Mouse (Mus musculus): ENCODE results near the gene Tbx3. TPM values are rescaled to one million over a fixed set of nuclear protein-coding genes. Genes with fewer than 3 reads are reported as not detected.

The Tbx3 gene
- total RNA-seq, 2 experiments from 2014 or later = 12.8 to 14.5 TPM

DNA sequence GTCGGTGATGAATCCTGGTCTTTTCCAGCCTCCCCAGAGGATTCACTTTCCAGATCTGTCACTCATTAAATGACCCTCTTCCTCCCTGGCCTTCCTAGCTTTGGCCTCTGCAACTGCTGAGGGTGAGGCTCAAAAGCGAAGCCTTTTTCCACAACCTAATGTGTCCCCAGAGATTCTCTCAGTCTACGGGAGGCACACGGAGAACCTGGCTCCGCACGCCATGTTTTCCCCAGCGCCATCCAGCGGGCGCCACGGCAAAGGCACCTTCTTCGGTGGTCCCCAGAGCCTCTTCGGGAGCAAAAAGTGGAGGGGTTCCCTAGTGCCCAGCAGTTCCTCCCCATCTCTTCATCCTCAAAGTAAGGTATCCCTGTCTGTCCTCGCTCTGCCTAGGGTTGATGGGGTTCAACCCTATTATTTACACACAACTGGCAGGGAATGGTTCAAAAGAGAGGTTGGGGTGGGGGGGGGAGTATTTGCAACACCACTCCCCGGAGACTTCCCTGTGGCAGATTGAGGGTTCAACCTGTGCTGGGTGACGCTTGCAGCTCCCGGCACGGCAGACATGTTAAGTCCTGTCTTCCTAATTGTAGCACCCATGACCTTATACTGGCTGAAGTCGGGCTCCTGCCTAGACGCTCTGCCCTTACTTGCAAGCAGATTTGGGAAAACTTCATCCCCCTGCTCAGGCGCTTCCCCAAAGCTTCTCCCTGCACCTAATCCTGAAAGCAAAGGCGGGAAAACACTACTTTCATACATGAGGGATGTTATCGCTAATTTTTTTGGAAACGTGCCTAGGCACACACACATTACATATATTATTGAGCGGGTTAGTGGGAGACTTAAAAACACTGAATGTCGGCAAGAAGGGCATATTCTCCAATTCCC lies 9.7 kb upstream of the Tbx3 start:
- DNase-seq (ENCODE audit: low spot score in 2 of 2) = no peak

DNA sequence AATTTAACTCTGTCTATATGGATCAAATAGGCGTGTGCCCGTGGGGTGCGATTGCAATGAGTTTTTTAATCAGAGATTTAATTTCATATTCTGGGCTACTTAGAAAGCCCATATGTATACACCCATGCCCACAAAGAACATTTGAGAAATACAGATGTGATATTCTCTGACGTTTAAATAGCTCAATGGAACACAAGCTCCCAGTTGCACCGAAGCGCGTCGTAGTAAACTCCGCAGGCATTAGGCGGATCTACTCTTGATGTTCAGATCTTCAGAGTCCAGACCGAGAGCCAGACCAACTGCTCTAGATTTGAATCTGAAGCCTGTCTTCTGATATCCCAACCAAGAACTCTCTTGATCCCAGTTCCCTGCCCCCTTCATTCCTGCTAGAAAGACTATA lies 9.0 kb upstream of the Tbx3 start:
- no peak for DNase-seq (ENCODE audit: low spot score in 2 of 2)

DNA sequence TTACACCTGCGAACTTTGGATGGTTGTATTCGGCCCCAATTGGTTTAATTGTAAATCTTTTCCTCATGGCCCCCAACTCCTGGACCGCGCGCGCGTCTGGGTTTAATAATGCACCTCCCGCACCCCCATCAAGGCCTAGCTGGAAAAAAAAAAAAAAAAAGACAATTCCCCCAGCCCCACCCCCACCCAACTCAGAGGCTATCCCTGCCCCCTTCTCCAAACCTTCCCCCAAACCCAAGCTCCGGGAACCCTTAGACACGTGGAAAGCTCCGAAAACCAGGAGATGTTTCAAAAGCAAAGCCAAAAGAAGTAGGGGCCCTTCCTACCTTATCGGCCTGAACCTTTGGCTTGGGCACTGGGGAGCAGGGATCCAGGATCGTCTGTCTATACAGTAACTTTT lies 8.1 kb upstream of the Tbx3 start:
- DNase-seq (ENCODE audit: low spot score in 2 of 2) = no peak

DNA sequence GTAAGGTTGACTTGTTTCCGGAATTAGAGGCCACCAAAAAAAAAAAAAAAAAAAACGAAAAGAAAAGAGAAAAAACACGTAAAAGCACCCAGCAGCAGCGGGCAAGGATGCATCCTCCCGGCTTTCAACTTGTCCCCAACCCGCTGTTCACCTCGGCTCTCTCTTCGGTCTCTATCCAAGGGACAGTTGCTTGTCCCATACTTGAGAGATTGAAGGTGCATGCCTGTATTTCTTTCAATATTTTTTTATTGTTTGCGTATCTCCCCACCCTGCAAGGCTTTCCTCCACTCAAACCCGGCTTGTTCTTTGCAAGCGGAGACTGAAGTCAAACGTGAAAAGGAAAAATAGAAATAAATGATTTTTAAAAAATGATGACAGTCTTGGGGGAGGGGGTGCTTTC lies 7.7 kb upstream of the Tbx3 start:
- DNase-seq (ENCODE audit: low spot score in 2 of 2) = no peak

DNA sequence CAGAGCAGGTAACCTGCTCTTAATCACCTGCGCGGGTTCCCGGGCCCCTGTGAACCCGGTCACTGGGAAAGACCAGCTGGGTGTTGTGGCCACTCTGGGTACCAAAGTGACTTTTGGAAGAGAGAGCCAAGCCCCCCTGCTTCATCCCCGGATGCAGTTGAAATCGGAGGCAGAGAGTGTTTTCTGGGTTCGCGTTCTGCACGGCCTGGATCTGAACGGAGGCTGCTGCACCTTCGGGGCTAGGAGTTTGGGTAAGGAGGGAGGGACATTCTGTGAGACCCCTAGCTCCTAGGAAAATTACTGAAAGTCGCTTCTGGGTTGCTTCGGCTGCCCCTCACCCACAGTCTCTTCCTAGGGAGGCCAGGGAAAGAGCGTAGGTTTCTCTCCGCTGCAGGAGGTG lies 7.2 kb upstream of the Tbx3 start:
- DNase-seq (ENCODE audit: low spot score in 2 of 2) = no peak

DNA sequence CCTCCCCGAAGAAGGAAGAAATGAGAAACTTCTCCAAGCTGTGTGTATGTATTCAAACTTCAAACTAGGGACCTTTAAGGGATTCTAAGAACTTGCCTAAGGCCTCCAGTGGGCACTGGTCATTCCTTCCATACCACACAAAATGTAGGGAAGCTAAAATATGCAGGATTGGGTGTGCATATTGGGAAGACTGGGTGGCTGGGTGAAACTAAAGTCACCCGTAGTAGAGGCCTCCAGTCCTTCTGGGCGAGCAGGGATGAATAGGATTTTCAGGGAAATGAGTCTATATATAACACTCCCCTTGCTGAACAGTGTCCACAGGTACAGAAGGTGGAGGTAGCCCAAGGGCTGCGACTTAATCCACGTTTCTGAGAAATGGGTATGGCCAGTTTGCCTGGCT lies 6.7 kb upstream of the Tbx3 start:
- DNase-seq (ENCODE audit: low spot score in 2 of 2) = no peak

DNA sequence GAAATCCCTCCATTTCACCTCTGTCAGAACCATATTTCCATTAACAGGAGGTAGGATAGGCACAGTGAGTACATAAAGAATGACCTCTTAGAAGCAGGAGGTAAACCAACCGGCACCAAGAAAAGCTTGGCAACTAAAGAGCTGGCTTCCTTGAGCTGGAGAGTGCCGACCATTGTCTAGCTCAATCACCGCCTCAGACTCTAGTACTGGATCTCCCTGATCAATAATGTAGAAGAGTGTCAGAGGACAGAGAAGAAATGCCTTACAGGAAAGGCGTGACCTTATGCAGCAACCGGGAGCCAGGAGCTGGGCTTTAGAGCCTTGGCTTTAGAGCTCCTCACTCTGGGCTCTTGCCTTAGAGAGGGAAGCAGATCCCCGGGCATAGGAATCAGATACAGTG lies 4.7 kb upstream of the Tbx3 start:
- DNase-seq (ENCODE audit: low spot score in 2 of 2) = no peak

DNA sequence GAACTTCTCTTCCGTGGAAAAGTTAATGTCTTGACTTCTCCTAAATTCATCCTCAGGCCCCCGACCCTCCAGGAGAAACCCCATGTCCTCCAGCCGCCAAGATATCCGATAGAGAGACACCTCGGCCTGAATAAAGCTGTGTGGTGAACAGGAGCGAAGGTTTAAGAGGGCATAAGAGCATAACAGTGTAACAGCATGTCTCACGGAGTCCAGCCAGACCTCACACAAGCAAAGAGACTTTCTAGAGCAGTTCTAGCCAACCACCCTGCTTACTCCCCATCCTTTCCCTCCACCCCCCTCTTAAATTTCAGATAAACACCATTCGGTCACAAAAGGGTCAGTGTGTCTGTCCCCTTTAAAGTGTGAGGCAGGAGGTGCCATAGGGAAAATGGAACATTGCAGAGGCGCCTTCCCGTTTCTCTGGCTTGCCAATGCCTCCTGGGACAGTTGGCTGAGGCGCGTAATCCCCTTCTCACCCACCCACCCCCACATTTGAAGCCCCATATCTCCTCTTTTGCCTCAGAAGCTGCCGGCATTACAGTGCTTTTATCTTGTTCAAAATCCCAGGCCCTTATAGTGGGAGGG lies 3.0 kb upstream of the Tbx3 start:
- DNase-seq (ENCODE audit: low spot score in 2 of 2) = no peak

DNA sequence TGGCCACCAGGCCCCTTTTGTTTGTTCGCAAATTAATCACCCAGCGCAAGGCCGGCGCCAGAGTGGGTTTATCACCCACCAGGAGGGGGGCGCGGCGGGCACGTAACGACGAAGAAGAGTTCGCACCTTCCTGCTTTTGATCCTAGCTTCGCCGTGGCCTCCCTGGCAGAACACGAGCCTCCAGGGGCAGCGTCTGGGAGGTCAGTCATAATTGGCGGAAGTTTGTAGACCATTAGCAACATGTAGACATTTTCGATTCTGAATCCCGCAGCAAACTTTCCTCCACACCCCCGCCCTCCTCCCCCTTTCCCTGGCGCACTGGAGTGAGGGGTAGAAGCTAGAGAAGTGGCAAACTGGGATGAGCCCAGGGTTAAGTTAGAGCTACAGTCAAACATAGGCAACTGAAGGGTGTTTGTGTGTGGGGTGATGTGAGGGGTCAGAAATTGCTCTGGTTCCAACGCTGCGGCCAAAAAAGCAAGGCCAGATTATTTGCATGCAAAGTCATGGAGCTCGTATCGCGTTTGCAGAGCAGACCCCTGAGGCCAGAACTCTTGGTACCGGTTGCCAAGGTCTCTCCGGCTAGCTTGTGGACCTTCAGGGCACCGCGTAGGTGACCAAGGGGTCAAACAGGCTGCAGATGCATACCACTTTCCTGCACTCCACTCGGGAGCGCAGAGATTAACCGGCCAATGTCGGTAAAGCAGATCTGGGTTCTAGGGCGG lies 2.1 kb upstream of the Tbx3 start:
- DNase-seq (ENCODE audit: low spot score in 2 of 2) = no peak

DNA sequence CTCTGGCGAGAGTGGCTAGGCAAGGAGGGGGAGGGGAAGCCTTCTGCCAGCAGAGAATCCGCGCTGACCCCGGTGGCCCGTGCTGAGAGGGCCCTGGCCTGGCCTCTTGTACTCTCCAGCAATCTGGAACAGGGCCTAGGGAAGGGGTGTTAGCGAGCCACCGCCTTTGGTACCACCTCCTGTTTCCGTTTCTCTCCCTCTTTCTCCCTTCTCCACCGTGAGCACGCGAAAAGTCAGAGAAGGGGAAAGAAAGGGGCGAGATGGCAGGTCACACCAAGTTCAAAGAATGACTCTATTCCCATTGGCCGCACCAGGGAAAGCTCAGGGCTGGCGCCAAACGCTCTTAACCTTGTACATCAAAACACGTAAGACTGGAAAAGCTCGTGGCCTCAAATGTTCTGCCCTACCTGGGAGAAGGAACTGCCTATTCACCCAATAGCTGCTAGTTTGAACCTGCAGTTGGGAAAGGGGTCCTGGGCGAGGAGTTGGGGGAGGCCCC lies 1.5 kb upstream of the Tbx3 start:
- DNase-seq (ENCODE audit: low spot score in 2 of 2) = no peak

DNA sequence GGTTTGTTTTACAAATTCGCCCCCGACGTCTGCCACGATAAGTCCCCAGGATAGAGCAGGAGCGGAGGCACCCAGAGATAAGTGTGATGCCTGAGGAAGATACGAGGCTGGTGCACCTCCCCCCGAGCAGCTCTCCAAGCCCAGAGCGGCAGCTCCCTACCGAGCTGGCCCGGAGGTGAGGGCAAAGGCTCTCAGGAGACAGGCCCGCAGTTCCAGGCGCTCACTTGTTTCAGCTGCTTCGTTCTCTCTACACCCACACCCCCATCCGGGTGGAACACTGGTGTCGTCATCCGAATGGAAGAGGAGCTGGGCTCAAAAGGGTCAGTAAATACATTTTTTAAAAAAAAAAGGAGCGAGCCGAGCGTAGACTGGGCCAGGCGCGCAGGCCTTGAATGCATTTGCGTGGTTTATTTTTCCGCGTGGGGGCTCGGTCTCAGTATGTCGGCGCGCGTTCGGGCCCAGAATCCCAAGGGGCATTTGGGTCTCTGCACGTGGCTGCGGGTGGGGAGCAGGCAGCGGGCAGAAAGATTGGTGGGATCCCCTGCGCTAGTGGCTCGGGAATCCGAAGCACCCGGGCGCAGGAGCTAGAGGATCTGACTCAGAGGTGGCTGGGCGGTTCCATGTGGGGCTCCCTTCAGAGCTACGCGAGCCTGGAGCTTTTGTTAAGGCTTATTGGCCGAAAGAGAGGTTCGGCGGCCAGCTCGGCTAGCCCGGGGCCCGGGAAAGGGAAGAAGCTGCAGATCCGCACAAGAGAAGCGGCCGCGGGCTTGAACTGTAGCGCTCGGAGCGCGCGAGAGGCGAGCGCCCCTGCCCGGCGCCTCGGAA lies 516 bp upstream of the Tbx3 start:
- DNase-seq (ENCODE audit: low spot score in 2 of 2) = no peak

DNA sequence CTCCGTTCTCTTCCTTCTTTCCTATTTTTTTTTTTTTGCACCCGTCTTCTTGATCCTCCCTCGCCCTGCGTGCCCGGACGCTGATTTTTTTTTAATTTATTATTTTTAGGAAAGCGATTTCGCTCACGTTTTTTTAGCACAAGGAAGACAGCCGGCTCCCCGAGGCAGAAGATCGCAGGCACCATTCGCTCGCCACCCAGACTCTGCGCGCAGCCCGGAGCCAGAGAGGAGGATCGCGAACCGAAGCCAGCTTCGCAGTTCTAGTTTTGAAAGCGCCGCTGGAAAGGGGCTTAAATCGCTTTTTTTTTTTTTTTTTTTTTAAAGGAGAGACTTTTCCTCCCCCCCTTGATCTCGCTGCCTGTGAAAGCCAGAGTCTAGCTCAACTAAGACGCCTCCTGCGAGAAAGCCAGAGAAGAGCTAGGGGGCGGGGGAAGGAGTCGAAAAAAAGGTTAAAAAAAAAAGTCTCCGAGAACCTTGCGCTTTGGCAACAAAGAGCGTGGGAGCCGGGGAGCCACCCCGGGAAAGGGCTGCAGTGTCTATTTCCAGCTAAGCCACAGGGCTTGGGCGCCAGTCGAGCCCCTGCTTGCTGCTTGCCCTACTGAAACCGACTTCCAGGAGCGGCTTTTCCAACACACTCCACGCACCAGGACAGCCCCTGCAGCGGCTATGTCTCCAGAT lies 794 bp downstream of the Tbx3 start:
- DNase-seq (ENCODE audit: low spot score in 2 of 2) = peak in 1 of 2 experiments; percentile 48

DNA sequence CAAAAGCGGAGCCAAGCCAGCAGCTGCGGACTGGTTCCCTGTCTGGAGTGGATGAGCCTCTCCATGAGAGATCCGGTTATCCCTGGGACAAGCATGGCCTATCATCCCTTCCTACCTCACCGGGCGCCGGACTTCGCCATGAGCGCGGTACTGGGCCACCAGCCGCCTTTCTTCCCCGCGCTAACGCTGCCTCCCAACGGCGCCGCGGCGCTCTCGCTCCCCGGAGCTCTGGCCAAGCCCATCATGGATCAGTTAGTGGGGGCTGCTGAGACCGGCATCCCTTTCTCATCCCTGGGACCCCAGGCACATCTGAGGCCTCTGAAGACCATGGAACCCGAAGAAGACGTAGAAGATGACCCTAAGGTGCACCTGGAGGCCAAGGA lies 1.5 kb downstream of the Tbx3 start:
- peak in 1 of 2 experiments; percentile 56 for DNase-seq (ENCODE audit: low spot score in 2 of 2)

DNA sequence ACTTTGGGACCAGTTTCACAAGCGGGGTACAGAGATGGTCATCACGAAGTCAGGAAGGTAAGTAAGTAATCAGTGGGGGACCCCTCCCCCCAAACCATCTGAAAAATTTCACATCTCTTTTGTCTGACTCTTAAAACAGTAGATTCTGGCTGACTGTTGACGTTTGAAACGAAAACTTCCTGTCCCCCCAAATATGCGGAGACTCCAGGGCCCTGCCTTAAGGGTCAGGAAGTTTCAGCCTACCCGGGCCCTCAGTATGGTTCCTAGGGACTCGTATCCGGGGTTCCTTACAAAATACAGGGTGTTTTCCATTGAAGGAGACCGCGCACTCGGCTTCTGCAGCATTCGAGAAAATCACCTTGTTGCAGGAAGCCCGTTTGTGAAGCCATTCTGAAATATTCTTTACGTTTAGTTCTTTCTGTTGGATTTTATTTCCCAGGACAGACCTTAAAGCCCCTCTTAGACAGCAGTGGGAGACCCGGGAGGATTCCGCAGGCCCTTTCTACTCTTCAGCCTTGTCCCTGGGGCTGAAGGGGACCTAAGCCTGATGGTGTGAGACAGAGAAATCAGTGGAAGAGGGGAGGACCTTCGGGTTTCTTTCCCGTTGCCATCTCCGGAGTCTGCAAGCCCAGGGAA lies 2.0 kb downstream of the Tbx3 start:
- no peak for DNase-seq (ENCODE audit: low spot score in 2 of 2)

DNA sequence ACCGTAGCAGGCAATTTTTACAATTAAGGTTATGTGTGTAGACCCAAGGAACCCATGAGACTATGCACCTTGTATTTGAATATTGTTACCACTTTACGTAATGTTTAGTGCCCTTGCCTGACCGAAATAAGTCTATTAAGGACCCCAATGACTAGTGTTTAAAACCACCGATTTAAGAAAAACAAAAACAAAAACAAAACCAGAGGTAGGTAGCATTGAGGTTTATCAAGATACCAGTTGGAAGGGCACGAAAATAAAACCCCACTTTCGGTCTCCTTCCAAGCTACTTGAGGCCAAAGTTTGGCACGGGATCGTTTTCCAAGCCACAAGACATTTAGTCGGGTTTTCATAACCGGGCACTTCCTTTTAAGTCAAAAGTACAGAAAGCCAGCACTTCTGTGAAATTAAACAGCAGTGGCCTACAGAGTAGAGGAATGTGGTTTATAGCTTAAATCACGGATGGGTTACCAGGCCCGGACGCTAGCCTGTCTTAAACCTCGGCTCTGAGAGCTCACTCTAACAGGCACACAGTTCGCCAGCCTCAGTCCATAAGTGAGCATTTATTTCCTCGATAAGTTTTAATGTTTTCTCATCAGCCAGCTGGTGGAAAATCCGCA lies 2.6 kb downstream of the Tbx3 start:
- DNase-seq (ENCODE audit: low spot score in 2 of 2) = no peak

DNA sequence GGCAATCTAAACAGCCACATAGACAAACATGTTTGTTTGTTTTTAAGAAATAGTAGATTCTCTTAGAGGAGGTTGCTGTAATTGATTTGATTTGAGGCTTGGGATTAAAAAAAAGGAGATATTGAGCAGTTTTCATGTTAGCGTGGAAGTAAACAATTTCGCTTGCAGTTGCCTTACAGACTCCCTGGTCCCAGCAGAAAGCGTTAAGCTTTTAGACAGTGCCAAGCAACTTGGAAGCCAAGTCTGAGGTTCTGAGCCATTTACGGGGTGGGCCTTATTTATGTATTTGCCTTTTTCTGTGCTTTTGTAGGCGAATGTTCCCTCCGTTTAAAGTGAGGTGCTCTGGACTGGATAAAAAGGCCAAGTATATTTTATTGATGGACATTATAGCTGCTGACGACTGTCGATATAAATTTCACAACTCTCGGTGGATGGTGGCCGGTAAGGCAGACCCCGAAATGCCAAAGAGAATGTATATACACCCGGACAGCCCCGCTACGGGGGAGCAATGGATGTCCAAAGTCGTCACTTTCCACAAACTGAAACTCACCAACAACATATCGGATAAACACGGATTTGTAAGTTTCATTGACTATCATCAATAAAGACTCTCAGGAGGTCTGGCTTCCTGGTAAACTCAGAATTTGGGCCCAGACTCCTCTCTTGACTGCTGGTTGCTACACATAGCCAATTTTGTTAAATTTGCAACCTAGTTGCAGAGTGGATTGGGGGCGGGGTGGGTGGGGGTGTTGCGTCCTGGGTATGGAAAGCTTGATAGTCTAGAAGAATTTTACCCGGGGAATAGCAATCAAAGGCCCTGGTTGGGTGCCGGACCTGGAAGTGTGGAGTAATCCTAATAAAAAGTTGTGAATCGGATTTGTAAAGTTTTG lies 3.5 kb downstream of the Tbx3 start:
- no peak for DNase-seq (ENCODE audit: low spot score in 2 of 2)

DNA sequence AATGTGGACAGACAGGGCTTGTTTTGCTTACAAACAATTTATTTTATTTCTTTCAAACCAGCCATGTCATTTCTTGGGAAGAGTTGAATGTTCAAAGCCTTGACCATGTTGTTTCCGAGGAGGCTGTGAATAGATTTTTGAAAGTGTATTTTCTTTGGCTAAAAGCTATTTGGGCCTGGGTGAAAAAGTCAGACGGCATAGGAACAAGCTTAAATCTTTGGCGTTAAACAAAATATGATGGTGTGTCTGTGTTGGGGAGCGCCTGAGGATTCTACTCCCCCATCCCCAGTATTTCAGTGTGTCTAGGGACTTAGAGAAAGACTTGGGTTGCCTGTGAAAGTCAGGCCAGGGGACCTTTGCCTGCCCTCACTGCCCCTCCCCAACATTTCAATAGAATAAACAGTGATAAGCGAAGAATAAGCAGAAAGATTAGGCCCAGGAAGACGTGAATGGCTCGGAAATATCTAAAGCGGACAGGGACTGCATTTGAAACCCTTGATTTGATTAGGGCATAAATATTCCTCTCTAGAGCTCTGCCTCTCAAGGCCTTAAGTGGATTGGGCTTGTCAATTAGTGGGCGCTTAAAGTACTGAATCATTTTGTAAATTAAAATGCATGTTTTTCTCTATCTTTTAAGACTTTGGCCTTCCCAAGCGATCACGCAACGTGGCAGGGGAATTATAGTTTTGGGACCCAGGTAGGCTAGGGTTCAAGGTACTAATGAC lies 4.3 kb downstream of the Tbx3 start:
- DNase-seq (ENCODE audit: low spot score in 2 of 2) = no peak

DNA sequence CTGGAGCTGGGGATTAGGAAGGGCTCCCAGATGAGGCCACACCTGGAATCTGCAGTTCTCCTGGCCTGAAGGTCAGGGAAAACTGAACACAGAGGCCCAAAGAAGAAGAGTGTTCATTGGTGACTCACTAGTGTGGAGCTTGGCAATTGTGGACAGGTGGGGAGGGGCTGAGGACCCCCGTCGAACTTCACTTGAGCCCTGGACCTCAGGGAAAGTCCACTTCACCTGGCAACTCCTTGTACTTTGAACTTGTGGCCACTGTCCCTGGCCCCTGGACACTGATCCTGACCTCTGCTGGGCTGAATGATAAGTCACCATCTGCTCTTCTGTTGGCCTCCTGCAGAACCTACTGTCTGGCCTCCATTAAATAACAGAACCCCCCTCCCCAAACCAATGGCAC lies 5.8 kb downstream of the Tbx3 start:
- no peak for DNase-seq (ENCODE audit: low spot score in 2 of 2)

Measured in gastrocnemius, postnatal 4 days (tissue).